In genomic region chr2:118209712-118210111, GRCm38 (mm10) we compare ENCODE assay signal across 14 mouse cellular contexts. TPM values are rescaled to one million over a fixed set of nuclear protein-coding genes. Genes with fewer than 3 reads are reported as not detected.
"Had no signal": no experiment of that assay in that cellular context is flagged by ENCODE, and none has a peak within 500 bp of the region (broad histone marks: within the 10 kb centered on the region; RNA-seq: fewer than 3 reads in every experiment).

No protein-coding gene starts in this region.

- H3K4me3 ChIP-seq: liver, embryonic 13.5 days; midbrain, embryonic 12.5 days; myocyte; neural tube, embryonic 13.5 days had no signal

- H3K27me3 ChIP-seq: liver, embryonic 13.5 days had no signal

- H3K4me1 ChIP-seq: liver, embryonic 13.5 days had no signal

- H3K36me3 ChIP-seq: liver, embryonic 13.5 days; midbrain, embryonic 12.5 days; neural tube, embryonic 13.5 days had no signal

- H3K9me3 ChIP-seq: liver, embryonic 13.5 days; midbrain, embryonic 12.5 days; neural tube, embryonic 13.5 days had no signal

- H3K27ac ChIP-seq: liver, embryonic 13.5 days; midbrain, embryonic 12.5 days; neural tube, embryonic 13.5 days had no signal

- H3K4me2 ChIP-seq: liver, embryonic 13.5 days; midbrain, embryonic 12.5 days; neural tube, embryonic 13.5 days had no signal

- DNase-seq: kidney, adult 18-20 months; kidney, adult 9 months; kidney, postnatal 14 days; kidney, postnatal 4 days; liver, embryonic 13.5 days; thymus, adult 18-20 months; thymus, postnatal 36 days had no signal

- H3K9ac ChIP-seq: liver, embryonic 13.5 days; midbrain, embryonic 12.5 days; neural tube, embryonic 13.5 days had no signal

- ATAC-seq: inflammation-experienced regulatory T-cells, adult 6 months; intestine, embryonic 16.5 days; midbrain, embryonic 16.5 days had no signal

RNA-seq across cellular contexts. Expression of gene Fsip1, which starts 47.1 kb away (rescaled TPM):
- total RNA-seq: monocyte, adult 5-6 weeks had no signal
- polyA plus RNA-seq: inflammation-experienced regulatory T-cells, adult 6 months had no signal
